Mouse (Mus musculus) liver, embryonic 11.5 days (tissue): ENCODE measurements at regions not wholly inside any gene's neighbourhood (a gene's known extent, or its start where the extent isn't known, plus 50 kb on each side); places are given as distances from the start of the nearest gene placed in this dataset.

ENCODE experiments used
- ATAC-seq: fragments of 200-750 bp; cut with Nextera tagmentation; replicated peaks from 2 replicates; pipeline ENCODE4 v1.8.0; 2017; ENCODE audit warnings: moderate number of reproducible peaks, mild to moderate bottlenecking, moderate TSS enrichment, moderate library complexity; ENCODE audit not compliant: low FRiP score
- DNase-seq: peaks from one replicate; pipeline ENCODE4 v3.0.0-alpha.2; 2017; ENCODE audit warnings: low spot score
- H3K27ac ChIP-seq: fragments of 300-500 bp; sonication (generic); 2 replicates; pipeline ENCODE4 v1.5.1; 2014; ENCODE audit warnings: mild to moderate bottlenecking, low read depth, low read length, control low read depth
- H3K27me3 ChIP-seq: fragments of 300-500 bp; sonication (generic); replicated peaks from 2 replicates; pipeline ENCODE4 v1.6.1; 2014; ENCODE audit warnings: low read length, mixed read lengths; ENCODE audit not compliant: control insufficient read depth, insufficient read depth
- H3K36me3 ChIP-seq: fragments of 300-500 bp; sonication (generic); 2 replicates; pipeline ENCODE4 v1.6.1; 2014; ENCODE audit warnings: mild to moderate bottlenecking, low read length, moderate library complexity, mixed read lengths; ENCODE audit not compliant: control insufficient read depth, insufficient read depth
- H3K4me1 ChIP-seq: fragments of 300-500 bp; sonication (generic); replicated peaks from 2 replicates; pipeline ENCODE4 v1.6.1; 2014; ENCODE audit warnings: low read length, mixed read lengths; ENCODE audit not compliant: control insufficient read depth, insufficient read depth
- H3K4me2 ChIP-seq: fragments of 300-500 bp; sonication (generic); 2 replicates; pipeline ENCODE4 v1.6.1; 2014; ENCODE audit warnings: mild to moderate bottlenecking, control low read depth, moderate library complexity
- H3K4me3 ChIP-seq: fragments of 300-500 bp; sonication (generic); 2 replicates; pipeline ENCODE4 v1.5.1; 2014; ENCODE audit warnings: low read depth, low read length, control low read depth
- H3K9ac ChIP-seq: fragments of 300-500 bp; sonication (generic); 2 replicates; pipeline ENCODE4 v1.6.1; 2014; ENCODE audit warnings: low read depth, low read length, control low read depth
- H3K9me3 ChIP-seq: fragments of 300-500 bp; sonication (generic); 2 replicates; pipeline ENCODE4 v1.6.1; 2016; ENCODE audit warnings: low read length, inconsistent platforms, mixed read lengths; ENCODE audit not compliant: control insufficient read depth
- WGBS: fragments of 180-500 bp; shearing (Covaris S2); extraction: QIAGEN DNeasy Blood & Tissue Kit; methylation state at CpG from one replicate; pipeline ENCODE4 v1.1.7; 2014; 5-methylcytosine and 5-hydroxymethylcytosine counted together

DNA sequence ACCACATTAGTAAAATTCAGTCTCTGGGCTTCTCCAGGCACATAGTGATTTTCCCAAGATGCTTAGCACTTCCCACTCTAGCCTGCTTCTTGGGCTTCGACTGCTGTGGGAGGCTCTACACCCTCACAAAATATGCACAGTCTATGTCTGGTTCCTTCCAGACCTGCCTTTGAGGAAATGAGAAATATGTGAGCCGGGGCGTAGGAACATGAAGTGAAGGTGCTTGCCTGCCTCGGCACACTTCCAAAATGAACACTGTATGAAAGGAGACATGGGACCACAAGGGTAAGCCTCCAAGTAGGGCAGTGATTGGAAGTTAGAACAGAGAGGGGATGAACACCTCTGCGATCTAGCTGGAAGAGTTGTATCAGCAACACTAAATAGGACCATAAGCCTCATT lies 54.5 kb downstream of the Gm10260 start:
- H3K9me3 ChIP-seq = no peaks in the 10 kb centered on the region
- no peak overlapping the region for H3K9ac ChIP-seq
- DNase-seq (no peak), ATAC-seq (no peak)
- H3K4me1 ChIP-seq = no peaks in the 10 kb centered on the region
- no peak overlapping the region for H3K4me3 ChIP-seq
- WGBS = 90% methylated on average over 5 of the region's 5 CpGs
- no peak overlapping the region for H3K4me2 ChIP-seq
- no peaks in the 10 kb centered on the region for H3K36me3 ChIP-seq
- no peaks in the 10 kb centered on the region for H3K27me3 ChIP-seq
- H3K27ac ChIP-seq = no peak overlapping the region

DNA sequence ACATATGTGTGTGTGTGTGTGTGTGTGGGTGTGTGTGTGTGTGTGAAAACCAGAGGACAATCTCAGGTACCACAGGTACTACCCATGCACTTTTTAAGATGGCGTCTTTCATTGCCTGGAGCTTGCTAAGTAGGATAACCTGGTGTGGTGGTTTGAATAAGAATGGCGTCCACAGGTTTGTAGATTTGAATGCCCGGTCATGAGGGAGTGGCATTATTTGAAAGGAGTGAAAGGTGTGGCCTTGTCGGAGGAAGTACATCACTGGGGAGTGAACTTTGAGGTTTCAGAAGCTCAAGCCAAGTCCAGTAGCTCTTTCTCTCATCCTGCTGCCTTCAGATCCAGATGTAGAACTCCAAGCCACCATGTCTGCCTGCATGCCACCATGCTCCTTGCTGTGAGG lies 55.9 kb downstream of the Gm10260 start:
- 82% methylated on average over 4 of the region's 4 CpGs for WGBS
- no peaks in the 10 kb centered on the region for H3K27me3 ChIP-seq
- ATAC-seq = no peak

DNA sequence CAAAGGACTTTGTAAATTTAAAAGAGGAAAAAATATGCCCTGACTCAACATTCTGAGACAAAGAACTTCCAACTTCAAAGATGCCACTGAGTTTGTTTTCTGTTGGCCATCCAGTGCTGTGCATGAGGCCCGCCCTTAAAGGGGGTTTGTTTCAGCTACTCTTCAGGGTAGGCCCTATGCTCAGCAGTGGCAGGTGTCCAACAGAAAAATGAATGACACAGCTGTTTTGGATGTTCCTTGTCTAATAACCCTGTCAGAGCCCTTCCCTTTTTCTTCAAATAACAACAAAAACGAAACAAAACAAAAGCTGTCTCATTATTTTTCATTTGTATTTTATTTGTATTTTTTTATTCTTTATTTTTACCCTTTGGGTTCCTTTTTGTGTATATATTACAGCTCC lies 61.5 kb downstream of the Gm10260 start:
- H3K9me3 ChIP-seq = no peaks in the 10 kb centered on the region
- no peaks in the 10 kb centered on the region for H3K4me1 ChIP-seq
- H3K36me3 ChIP-seq = no peaks in the 10 kb centered on the region
- H3K27ac ChIP-seq = no peak overlapping the region
- no peaks in the 10 kb centered on the region for H3K27me3 ChIP-seq
- no peak overlapping the region for H3K4me2 ChIP-seq
- WGBS = 65% methylated on average over 2 of the region's 2 CpGs
- H3K9ac ChIP-seq = no peak overlapping the region
- DNase-seq = no peak
- H3K4me3 ChIP-seq = no peak overlapping the region
- ATAC-seq = peak; percentile 86

More for the DNA sequence above, 55.9 kb downstream of the Gm10260 start:
- Histone ChIP-seq H3K9me3 (no peaks in the 10 kb centered on the region), H3K9ac (no peak overlapping the region), H3K4me1 (no peaks in the 10 kb centered on the region), H3K4me2 (no peak overlapping the region), H3K4me3 (no peak overlapping the region), H3K27ac (no peak overlapping the region), H3K36me3 (no peaks in the 10 kb centered on the region)
- no peak for DNase-seq

DNA sequence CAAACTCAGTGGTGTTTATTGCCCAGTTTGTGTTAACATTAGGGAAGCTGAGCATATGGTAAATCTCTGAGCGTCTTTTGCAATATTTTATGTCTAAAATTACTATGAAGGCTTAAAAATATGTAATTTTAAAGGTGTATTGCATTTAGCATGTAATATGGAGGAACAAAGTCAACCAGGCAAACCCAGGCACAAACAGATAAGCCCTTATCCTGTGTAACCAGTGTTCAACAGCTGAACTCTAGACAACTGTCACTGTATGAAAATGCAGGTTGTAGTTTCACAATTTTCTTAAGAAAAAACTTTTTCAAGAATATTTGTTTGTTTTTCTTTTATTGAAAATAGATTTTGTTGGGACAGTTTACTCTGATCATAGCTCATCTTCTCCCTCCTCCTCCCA lies 62.1 kb downstream of the Gm10260 start:
- ATAC-seq (peak; percentile 80), DNase-seq (no peak)
- Histone ChIP-seq H3K27me3 (no peaks in the 10 kb centered on the region), H3K36me3 (no peaks in the 10 kb centered on the region), H3K9ac (no peak overlapping the region), H3K9me3 (no peaks in the 10 kb centered on the region), H3K27ac (no peak overlapping the region), H3K4me3 (no peak overlapping the region), H3K4me1 (no peaks in the 10 kb centered on the region), H3K4me2 (no peak overlapping the region)
- WGBS = 82% methylated on average over 1 of the region's 1 CpGs

DNA sequence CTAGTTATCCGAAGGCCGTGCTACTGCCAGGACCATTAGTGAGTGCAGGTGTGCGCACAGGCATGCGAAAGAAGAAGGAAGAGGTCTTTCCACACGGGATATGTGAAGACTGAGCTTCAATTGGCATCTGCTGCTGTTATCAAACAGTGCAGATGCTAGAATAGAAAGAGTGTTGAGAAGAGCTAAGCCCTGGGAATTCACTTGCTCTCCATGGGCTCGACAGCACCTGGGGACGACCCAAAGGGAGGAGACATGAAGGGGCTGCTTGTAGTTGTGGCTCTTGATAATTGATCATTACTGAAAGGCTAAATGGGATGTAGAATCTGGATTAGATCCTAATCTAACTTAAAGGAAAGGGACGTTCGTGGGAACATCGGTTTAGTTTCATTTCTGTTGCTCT lies 63.2 kb downstream of the Gm10260 start:
- WGBS = 80% methylated on average over 10 of the region's 10 CpGs
- H3K27ac ChIP-seq = no peak overlapping the region
- ATAC-seq (no peak), DNase-seq (no peak)
- H3K4me2 ChIP-seq = no peak overlapping the region
- no peaks in the 10 kb centered on the region for H3K4me1 ChIP-seq
- no peaks in the 10 kb centered on the region for H3K9me3 ChIP-seq
- no peaks in the 10 kb centered on the region for H3K36me3 ChIP-seq
- H3K27me3 ChIP-seq = no peaks in the 10 kb centered on the region
- H3K4me3 ChIP-seq = no peak overlapping the region
- H3K9ac ChIP-seq = no peak overlapping the region

GRCm38 (mm10) chr13:97695022-97695421 lies 65.4 kb downstream of the Gm10260 start:
- DNase-seq = no peak
- Histone ChIP-seq H3K4me1 (no peaks in the 10 kb centered on the region), H3K27me3 (no peaks in the 10 kb centered on the region), H3K4me3 (no peak overlapping the region), H3K27ac (no peak overlapping the region), H3K9me3 (no peaks in the 10 kb centered on the region), H3K9ac (no peak overlapping the region), H3K4me2 (no peak overlapping the region), H3K36me3 (no peaks in the 10 kb centered on the region)
- ATAC-seq = no peak
- 77% methylated on average over 2 of the region's 2 CpGs for WGBS

DNA sequence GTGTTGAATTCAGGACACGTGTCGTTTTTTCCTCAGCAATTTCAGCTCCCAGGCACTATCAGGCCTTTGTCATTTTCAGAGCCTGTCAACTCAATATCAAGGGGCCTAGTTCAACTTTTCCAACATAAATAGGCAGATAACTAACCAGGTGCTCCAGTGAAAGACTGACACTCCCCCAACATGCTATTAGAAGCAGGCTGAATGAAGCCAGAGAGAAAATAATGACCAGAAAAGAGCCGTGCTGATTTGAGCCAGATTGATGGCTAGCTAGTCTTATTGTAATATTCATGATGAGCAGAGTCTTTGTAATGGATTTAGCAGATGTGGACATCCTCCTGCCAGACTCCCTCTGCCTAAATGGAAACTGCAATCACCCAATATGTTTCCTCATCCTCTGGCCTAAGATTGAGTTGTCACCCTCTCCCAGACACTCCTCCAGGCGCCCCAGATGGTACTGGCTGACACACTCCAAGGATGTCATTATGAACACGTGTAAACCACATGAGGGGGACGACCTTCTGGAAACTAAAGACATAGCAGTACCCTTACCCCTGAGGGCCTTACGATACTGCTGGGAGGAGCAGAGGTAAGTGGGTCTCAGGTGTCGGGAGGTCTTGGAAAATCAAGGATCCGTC lies 66.0 kb downstream of the Gm10260 start:
- Histone ChIP-seq H3K36me3 (no peaks in the 10 kb centered on the region), H3K27ac (no peak overlapping the region), H3K4me1 (no peaks in the 10 kb centered on the region), H3K9me3 (no peaks in the 10 kb centered on the region), H3K27me3 (no peaks in the 10 kb centered on the region), H3K4me3 (no peak overlapping the region), H3K4me2 (no peak overlapping the region), H3K9ac (no peak overlapping the region)
- ATAC-seq (no peak), DNase-seq (no peak)
- 75% methylated on average over 9 of the region's 9 CpGs for WGBS

DNA sequence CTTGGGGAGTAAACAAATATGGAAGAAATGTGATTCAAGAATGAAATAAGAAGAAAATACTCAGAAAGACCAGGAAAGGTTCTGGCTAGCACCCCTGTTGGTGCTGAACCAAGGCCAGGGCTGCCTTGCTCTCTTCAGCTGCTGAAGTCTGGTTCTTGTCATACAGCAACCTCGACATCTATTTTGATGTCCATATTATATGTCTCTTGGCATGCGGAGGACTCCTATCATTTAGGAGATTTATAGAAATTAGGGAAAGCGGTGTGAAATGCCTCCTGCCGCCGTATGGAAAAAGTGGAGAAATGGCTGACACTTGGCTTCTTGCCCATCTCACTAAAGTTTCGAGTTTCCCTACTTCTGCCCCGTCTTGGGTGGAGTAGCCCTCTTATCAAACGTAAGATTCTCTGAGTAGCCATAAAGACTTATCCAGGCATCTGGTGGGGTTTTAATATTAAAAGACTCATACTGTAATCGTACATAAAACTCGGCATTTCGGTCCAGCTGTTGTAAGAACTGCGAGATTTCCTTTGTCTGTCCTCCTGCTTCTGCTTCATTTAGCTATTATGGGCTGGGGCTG lies 72.0 kb downstream of the Gm10260 start:
- WGBS = 84% methylated on average over 12 of the region's 12 CpGs
- ATAC-seq (no peak), DNase-seq (no peak)
- no peak overlapping the region for H3K27ac ChIP-seq
- no peaks in the 10 kb centered on the region for H3K9me3 ChIP-seq
- no peak overlapping the region for H3K4me2 ChIP-seq
- H3K4me1 ChIP-seq = no peaks in the 10 kb centered on the region
- H3K36me3 ChIP-seq = no peaks in the 10 kb centered on the region
- no peak overlapping the region for H3K9ac ChIP-seq
- no peaks in the 10 kb centered on the region for H3K27me3 ChIP-seq
- no peak overlapping the region for H3K4me3 ChIP-seq

DNA sequence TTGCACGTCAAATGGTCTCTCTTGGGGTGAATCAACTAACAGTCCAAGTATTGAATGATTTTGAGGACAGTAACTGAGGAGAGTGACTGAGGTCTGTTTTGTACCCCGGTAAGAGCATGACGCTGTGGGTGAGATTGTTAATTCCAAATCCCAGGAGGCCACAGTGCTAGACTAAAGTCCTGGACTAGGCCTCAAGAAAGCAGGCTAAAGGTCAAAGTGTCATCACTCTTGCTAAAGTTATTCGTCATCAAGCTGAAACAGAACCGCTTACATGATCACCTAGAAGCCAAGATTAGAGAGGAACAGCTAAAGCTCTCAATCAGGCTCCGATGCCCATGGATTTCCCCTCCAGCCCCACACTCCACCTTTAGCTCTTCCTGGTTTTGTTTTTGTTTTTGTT lies 76.6 kb downstream of the Gm10260 start:
- Histone ChIP-seq H3K27ac (no peak overlapping the region), H3K4me1 (no peaks in the 10 kb centered on the region; the same call in 1 of the 2 replicates), H3K4me3 (no peak overlapping the region), H3K36me3 (no peaks in the 10 kb centered on the region), H3K4me2 (no peak overlapping the region), H3K27me3 (no peaks in the 10 kb centered on the region), H3K9me3 (no peaks in the 10 kb centered on the region), H3K9ac (no peak overlapping the region)
- no peak for ATAC-seq
- DNase-seq = no peak
- WGBS = 75% methylated on average over 6 of the region's 6 CpGs
